Mouse (Mus musculus): ENCODE data around the gene C1ra. TPM values are rescaled to one million over a fixed set of nuclear protein-coding genes. Genes with fewer than 3 reads are reported as not detected.
"Not testable (repeated sequence)": the region's sequence is repeated elsewhere in the genome, so short reads cannot be mapped to it uniquely, and the experiment has no call there.

The C1ra gene
- polyA plus RNA-seq, 1 experiment from 2014 or later = 6.5 TPM

- H3K36me3 ChIP-seq (ENCODE audit: inconsistent target) = no peaks in the 10 kb centered on the region
- WGBS (ENCODE audit: missing documents) = 91% methylated on average over 10 of the region's 10 CpGs
- no peak overlapping the region for H3K4me3 ChIP-seq (ENCODE audit: inconsistent target)
- no peaks in the 10 kb centered on the region for H3K79me2 ChIP-seq (ENCODE audit: inconsistent target)
- no peak overlapping the region for H3K27ac ChIP-seq
Observed at GRCm38 (mm10) chr6:124499914-124500566, 12.2 kb upstream of the C1ra start.

GRCm38 (mm10) chr6:124501473-124501872 is 10.7 kb upstream of the C1ra start:
- H3K4me3 ChIP-seq (ENCODE audit: inconsistent target) = no peak overlapping the region
- H3K27ac ChIP-seq = no peak overlapping the region
- H3K36me3 ChIP-seq (ENCODE audit: inconsistent target) = no peaks in the 10 kb centered on the region
- WGBS (ENCODE audit: missing documents) = 94% methylated on average over 4 of the region's 4 CpGs
- no peaks in the 10 kb centered on the region for H3K79me2 ChIP-seq (ENCODE audit: inconsistent target)

DNA sequence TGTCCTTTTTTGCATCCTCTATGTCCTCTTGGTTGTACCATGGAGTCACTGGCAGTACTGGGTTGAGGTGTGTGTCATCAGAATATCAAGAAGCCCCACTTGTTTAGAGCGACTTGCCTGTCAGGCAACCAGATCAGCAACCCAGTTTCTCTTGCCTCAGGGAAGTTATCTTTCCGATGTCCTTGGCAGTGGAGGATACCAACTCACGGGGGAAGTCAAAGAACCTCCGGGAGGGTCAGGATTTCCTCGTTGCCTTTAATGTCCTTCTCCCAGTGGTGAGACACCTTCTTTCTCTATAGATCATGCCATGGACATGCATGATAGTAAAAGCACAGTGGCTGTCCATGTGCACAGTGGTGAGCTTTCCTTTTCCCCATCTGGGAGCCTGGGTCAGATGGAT is 10.2 kb upstream of the C1ra start:
- Histone ChIP-seq H3K4me3 (ENCODE audit: inconsistent target) (no peak overlapping the region), H3K36me3 (ENCODE audit: inconsistent target) (no peaks in the 10 kb centered on the region), H3K79me2 (ENCODE audit: inconsistent target) (no peaks in the 10 kb centered on the region), H3K27ac (no peak overlapping the region)
- 94% methylated on average over 5 of the region's 5 CpGs for WGBS (ENCODE audit: missing documents)

GRCm38 (mm10) chr6:124505028-124505427 is 7.2 kb upstream of the C1ra start:
- H3K27ac ChIP-seq = peak overlapping the region; percentile 13; the same call in 1 of the 2 replicates
- H3K79me2 ChIP-seq (ENCODE audit: inconsistent target) = no peaks in the 10 kb centered on the region
- H3K4me3 ChIP-seq (ENCODE audit: inconsistent target) = no peak overlapping the region
- no peaks in the 10 kb centered on the region for H3K36me3 ChIP-seq (ENCODE audit: inconsistent target)
- 4% methylated on average over 4 of the region's 4 CpGs for WGBS (ENCODE audit: missing documents)

DNA sequence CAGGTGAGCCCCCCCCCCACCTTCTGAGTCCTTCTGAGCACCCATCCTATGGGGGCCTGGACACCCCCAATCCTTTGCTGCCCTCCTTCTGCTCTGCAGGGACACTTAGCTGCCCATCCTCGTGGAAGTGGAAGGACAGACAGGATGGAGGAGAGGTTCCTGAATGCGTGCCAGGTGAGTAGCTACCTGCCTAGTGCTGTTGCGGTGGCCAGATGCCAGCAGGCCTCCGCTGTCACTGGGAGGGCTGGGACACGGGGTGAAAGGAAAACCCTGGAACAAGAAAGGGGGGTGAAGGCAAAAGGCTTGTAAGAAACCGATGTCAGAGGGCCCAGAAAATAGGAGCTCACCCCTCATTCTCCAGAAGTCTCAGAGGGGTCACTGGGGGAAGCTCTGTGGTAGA is 5.2 kb upstream of the C1ra start:
- Histone ChIP-seq H3K79me2 (ENCODE audit: inconsistent target) (no peaks in the 10 kb centered on the region), H3K4me3 (ENCODE audit: inconsistent target) (no peak overlapping the region), H3K27ac (no peak overlapping the region), H3K36me3 (ENCODE audit: inconsistent target) (no peaks in the 10 kb centered on the region)
- WGBS (ENCODE audit: missing documents) = 89% methylated on average over 6 of the region's 6 CpGs

DNA sequence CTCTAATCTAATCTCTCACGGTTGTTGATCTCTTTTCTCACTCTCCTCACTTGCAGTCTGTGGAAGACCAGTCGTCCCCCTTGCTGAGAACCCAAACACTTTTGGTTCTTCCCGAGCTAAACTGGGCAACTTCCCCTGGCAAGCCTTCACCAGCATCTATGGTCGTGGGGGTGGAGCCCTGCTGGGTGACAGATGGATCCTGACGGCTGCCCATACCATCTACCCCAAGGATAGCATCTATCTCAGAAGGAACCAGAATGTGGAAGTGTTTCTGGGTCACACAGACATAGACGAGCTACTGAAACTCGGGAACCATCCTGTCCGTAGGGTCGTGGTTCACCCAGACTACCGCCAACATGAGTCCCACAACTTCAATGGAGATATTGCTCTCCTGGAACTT is 3.9 kb upstream of the C1ra start:
- Histone ChIP-seq H3K27ac (no peak overlapping the region), H3K79me2 (ENCODE audit: inconsistent target) (no peaks in the 10 kb centered on the region), H3K4me3 (ENCODE audit: inconsistent target) (no peak overlapping the region), H3K36me3 (ENCODE audit: inconsistent target) (no peaks in the 10 kb centered on the region)
- WGBS (ENCODE audit: missing documents) = 39% methylated on average over 9 of the region's 10 CpGs

DNA sequence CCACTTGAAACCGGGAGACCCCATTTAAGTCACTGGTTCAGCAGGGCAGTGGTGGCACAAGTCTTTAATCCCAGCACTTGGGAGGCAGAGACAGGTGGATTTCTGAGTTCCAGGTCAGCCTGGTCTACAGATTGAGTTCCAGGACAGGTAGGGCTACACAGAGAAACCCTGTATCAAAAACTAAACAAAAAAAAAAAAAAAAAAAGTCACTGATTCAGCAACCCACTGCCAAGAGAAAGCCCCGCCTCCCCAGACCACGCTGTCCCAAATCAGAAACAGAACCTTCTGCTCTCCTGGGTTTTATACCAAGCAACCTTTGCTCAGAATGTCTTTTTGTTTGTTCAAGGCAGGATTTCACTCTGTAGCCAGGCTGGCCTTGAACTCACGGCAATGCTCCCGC is 3.0 kb upstream of the C1ra start:
- H3K4me3 ChIP-seq (ENCODE audit: inconsistent target); H3K27ac ChIP-seq; H3K36me3 ChIP-seq (ENCODE audit: inconsistent target); H3K79me2 ChIP-seq (ENCODE audit: inconsistent target): not testable (repeated sequence)
- 100% methylated on average over 1 of the region's 5 CpGs for WGBS (ENCODE audit: missing documents)

GRCm38 (mm10) chr6:124511936-124512335 is 269 bp upstream of the C1ra start:
- Histone ChIP-seq H3K4me3 (ENCODE audit: inconsistent target) (no peak overlapping the region), H3K27ac (no peak overlapping the region), H3K79me2 (ENCODE audit: inconsistent target) (no peaks in the 10 kb centered on the region), H3K36me3 (ENCODE audit: inconsistent target) (no peaks in the 10 kb centered on the region)
- WGBS (ENCODE audit: missing documents) = 63% methylated on average over 6 of the region's 6 CpGs

GRCm38 (mm10) chr6:124517733-124518132 is 5.5 kb downstream of the C1ra start:
- H3K4me3 ChIP-seq (ENCODE audit: inconsistent target); H3K79me2 ChIP-seq (ENCODE audit: inconsistent target); H3K27ac ChIP-seq; H3K36me3 ChIP-seq (ENCODE audit: inconsistent target): not testable (repeated sequence)
- WGBS (ENCODE audit: missing documents) = 78% methylated on average over 3 of the region's 4 CpGs

DNA sequence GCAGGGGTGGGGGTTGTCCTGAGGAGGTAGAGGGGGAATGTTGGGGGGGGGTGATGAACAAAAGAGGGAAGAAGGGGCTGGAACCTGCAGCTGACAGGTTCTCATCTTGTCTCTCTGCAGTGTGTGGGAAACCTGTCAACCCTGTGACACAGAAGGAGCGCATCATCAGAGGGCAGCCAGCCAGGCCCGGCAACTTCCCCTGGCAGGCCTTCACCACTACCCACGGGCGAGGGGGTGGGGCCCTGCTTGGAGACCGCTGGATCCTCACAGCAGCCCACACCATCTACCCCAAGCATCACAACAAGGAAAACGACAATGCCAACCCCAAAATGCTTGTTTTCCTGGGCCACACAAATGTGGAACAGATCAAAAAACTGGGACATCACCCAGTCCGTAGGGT is 9.9 kb downstream of the C1ra start:
- not testable (repeated sequence) for H3K4me3 ChIP-seq (ENCODE audit: inconsistent target); H3K79me2 ChIP-seq (ENCODE audit: inconsistent target); H3K27ac ChIP-seq; H3K36me3 ChIP-seq (ENCODE audit: inconsistent target)
- WGBS (ENCODE audit: missing documents) = 43% methylated on average over 7 of the region's 7 CpGs

DNA sequence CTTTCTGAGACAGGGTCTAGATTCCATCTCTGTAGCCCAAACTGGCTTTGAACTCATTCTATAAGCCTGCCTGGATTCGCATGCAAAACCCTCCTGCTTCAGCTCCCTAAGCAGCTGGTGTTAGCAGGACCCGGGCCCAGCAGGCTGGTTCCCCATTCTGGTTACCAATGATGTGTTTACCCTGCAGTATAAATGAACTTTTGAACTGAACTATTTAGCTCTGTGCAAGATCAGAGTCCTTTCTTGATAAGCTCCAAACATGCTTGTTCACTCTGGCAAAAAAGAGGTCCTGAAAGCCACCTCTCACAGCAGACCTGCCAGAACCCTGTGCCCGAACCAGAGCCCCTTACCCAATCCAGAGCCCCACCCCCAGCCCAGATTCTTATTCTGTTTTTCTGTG is 15.7 kb downstream of the C1ra start:
- 86% methylated on average over 3 of the region's 3 CpGs for WGBS (ENCODE audit: missing documents)
- Histone ChIP-seq H3K27ac (no peak overlapping the region), H3K4me3 (ENCODE audit: inconsistent target) (no peak overlapping the region), H3K36me3 (ENCODE audit: inconsistent target) (no peaks in the 10 kb centered on the region), H3K79me2 (ENCODE audit: inconsistent target) (no peaks in the 10 kb centered on the region)

DNA sequence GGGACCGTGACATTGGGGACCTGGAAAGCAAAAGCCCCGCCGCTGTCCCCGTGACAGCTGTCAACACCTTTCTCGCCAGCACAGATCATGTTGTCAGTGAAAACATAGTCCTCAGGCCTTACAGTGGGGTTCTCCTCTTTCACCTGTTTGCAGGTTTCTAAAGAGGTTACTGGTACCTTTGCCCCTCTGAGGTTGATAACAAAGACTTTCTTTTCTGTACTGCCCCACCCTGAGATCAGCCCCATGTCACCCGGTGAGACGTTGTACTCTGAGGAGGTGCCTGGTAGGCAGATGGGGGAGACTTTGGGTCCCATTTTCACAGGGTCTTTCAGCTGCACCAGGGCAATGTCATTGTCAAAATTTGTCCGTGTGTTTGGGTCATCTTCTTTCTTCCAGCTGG is 18.9 kb downstream of the C1ra start:
- H3K79me2 ChIP-seq (ENCODE audit: inconsistent target) = no peaks in the 10 kb centered on the region
- H3K27ac ChIP-seq = no peak overlapping the region
- no peak overlapping the region for H3K4me3 ChIP-seq (ENCODE audit: inconsistent target)
- no peaks in the 10 kb centered on the region for H3K36me3 ChIP-seq (ENCODE audit: inconsistent target)
- WGBS (ENCODE audit: missing documents) = 95% methylated on average over 8 of the region's 8 CpGs

DNA sequence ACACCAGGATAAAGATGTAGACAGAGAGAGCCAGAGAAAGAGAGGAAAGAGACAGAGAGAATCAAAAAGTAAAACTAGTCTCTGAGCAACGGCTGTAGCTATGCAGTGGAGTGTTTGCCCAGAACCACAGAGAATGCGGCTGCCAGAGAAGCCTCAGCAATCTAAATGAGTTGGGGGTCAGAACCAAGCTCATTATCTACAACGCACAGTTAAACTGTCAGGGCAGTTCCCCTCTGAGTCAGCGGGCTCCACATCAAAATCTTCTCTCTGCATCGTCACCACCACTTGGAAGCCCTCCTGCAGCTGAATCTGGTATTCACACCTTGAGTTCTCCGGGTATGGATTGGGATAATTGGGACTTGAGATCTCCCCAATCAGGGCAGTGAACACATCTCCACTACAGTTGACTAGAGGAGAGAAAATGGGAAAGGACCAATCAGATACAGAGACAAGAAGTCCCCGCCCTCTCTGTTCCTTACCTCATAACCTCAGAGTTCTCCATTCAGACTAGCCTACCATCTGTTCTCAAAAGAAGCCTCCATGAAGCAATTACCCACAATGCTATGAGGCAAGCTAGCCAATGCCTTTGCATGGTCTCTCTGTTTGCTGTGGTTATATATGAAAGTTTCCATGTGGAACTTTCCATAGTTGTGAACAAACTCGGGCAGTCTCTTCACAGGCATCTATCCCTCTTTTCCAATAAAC is 24.1 kb downstream of the C1ra start:
- not testable (repeated sequence) for H3K36me3 ChIP-seq (ENCODE audit: inconsistent target); H3K27ac ChIP-seq; H3K4me3 ChIP-seq (ENCODE audit: inconsistent target); H3K79me2 ChIP-seq (ENCODE audit: inconsistent target)
- WGBS (ENCODE audit: missing documents) = 76% methylated on average over 5 of the region's 8 CpGs

- WGBS (ENCODE audit: missing documents) = 77% methylated on average over 2 of the region's 2 CpGs
- H3K79me2 ChIP-seq (ENCODE audit: inconsistent target); H3K4me3 ChIP-seq (ENCODE audit: inconsistent target); H3K27ac ChIP-seq; H3K36me3 ChIP-seq (ENCODE audit: inconsistent target): not testable (repeated sequence)
Observed at GRCm38 (mm10) chr6:124541176-124541575, 29.0 kb downstream of the C1ra start.

DNA sequence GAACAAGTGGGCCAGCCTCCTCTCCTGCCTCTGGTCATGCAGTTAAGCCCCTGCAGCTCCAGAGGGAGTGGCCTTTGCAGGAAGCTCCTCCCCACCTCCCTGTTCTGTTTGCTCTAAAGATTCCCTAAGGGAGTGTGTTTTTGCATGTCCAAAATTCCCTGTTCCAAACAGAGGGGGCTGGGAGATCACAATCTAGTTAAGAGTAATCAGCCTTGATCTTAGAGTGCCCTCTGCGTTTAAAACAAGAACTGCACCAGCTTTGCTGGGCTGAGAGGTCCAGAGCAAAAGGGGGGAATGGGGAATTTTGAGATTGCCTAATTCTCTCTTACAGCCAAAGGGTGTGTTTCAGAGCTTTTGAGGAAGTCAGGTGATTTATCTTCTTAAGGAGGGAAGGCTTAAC is 30.1 kb downstream of the C1ra start, which contains the start of gene C1s1:
Gene C1s1 (minus strand): TSS at position 76 of the 400 bp plus-strand sequence.
- H3K36me3 ChIP-seq (ENCODE audit: inconsistent target); H3K4me3 ChIP-seq (ENCODE audit: inconsistent target); H3K27ac ChIP-seq; H3K79me2 ChIP-seq (ENCODE audit: inconsistent target): not testable (repeated sequence)
- 0% methylated on average over 1 of the region's 1 CpGs for WGBS (ENCODE audit: missing documents)

DNA sequence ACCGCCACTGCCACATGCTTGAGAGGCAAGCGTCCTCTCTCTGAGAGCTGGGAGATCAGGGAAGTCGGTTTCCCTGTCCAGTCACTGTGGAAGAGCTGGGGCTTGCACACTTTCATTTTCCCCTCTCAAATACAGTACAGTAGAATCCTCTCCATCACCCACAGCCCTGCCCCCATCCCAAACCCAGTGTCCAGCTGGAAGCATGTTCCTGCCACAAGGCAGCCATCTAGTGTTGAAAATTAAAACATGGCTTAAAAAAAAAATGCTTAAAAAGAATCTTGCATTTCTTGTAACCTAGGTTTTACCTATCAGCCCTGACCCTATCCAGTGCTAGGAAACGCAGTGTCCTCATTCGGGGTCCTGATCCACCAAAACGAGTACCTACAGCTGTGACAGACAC is 32.3 kb downstream of the C1ra start:
- WGBS (ENCODE audit: missing documents) = 60% methylated on average over 4 of the region's 6 CpGs
- no peaks in the 10 kb centered on the region for H3K79me2 ChIP-seq (ENCODE audit: inconsistent target)
- H3K36me3 ChIP-seq (ENCODE audit: inconsistent target) = no peaks in the 10 kb centered on the region
- no peak overlapping the region for H3K4me3 ChIP-seq (ENCODE audit: inconsistent target)
- H3K27ac ChIP-seq = no peak overlapping the region

All from macrophage (primary cell).